Mouse (Mus musculus) heart, embryonic 14.5 days (tissue): ENCODE results near the gene Cblc. TPM values are rescaled to one million over a fixed set of nuclear protein-coding genes. Genes with fewer than 3 reads are reported as not detected.
A peak's percentile ranks its signal among the peaks of the same experiment; 100 is the strongest.

ENCODE experiments used
- ATAC-seq: fragments of 200-750 bp; cut with Nextera tagmentation; 2 replicates; pipeline ENCODE4 v1.8.0; 2017; ENCODE audit warnings: low read depth, moderate TSS enrichment; ENCODE audit not compliant: insufficient number of reproducible peaks, insufficient read depth, low FRiP score
- H3K27ac ChIP-seq, 2 experiments: fragments of 200-500 bp in 1 of 2; fragments of 300-500 bp in 1 of 2; sonication (generic) in 1 of 2; replicated peaks in 1 of 2; 2 replicates each; pipeline ENCODE4 v1.5.1; 2012 to 2014; ENCODE audit warnings: low read depth in 2 of 2, low read length in 2 of 2, control low read depth in 1 of 2, mild to moderate bottlenecking in 1 of 2, mixed read lengths in 1 of 2; ENCODE audit not compliant: control insufficient read depth in 1 of 2, insufficient read depth in 1 of 2
- H3K27me3 ChIP-seq: fragments of 300-500 bp; sonication (generic); 2 replicates; pipeline ENCODE4 v1.6.1; 2014; ENCODE audit warnings: mild to moderate bottlenecking, low read length, control low read depth; ENCODE audit not compliant: control insufficient read depth, insufficient read depth
- H3K36me3 ChIP-seq: fragments of 300-500 bp; sonication (generic); 2 replicates; pipeline ENCODE4 v1.6.1; 2014; ENCODE audit warnings: mild to moderate bottlenecking, control low read depth, low read length, mixed read lengths; ENCODE audit not compliant: control insufficient read depth, insufficient read depth
- H3K4me1 ChIP-seq, 2 experiments: fragments of 200-500 bp in 1 of 2; fragments of 300-500 bp in 1 of 2; sonication (generic) in 1 of 2; 2 replicates each; pipeline ENCODE4 v1.6.1; 2012 to 2014; ENCODE audit warnings: low read length in 2 of 2, control low read depth in 1 of 2, mixed read lengths in 1 of 2; ENCODE audit not compliant: control insufficient read depth in 2 of 2, insufficient read depth in 2 of 2
- H3K4me2 ChIP-seq: fragments of 300-500 bp; sonication (generic); 2 replicates; pipeline ENCODE4 v1.6.1; 2014; ENCODE audit warnings: mild to moderate bottlenecking, low read length
- H3K4me3 ChIP-seq, 2 experiments: fragments of 200-500 bp in 1 of 2; fragments of 300-500 bp in 1 of 2; sonication (generic) in 1 of 2; 2 replicates each; pipeline ENCODE4 v1.5.1; 2012 to 2014; ENCODE audit warnings: low read length in 2 of 2, mild to moderate bottlenecking in 2 of 2, control low read depth in 1 of 2, low read depth in 1 of 2, moderate library complexity in 1 of 2; ENCODE audit not compliant: control insufficient read depth in 1 of 2, insufficient read depth in 1 of 2
- H3K9ac ChIP-seq: fragments of 300-500 bp; sonication (generic); 2 replicates; pipeline ENCODE4 v1.6.1; 2014; ENCODE audit warnings: mild to moderate bottlenecking, low read length
- H3K9me3 ChIP-seq: fragments of 300-500 bp; sonication (generic); 2 replicates; pipeline ENCODE4 v1.6.1; 2016; ENCODE audit warnings: low read length, control low read depth; ENCODE audit not compliant: control insufficient read depth
- WGBS: fragments of 180-500 bp; shearing (Covaris S2); extraction: QIAGEN DNeasy Blood & Tissue Kit; methylation state at CpG from one replicate; pipeline ENCODE4 v1.1.7; 2014; 5-methylcytosine and 5-hydroxymethylcytosine counted together
- polyA plus RNA-seq: library from polyadenylated mRNA; unstranded; fragments of >200 nt; fragmentation: Nextera tagmentation; extraction: Ambion mirVana; gene quantifications from 2 replicates; pipeline ENCODE4 v1.2.1, GENCODE M21; 2014

The Cblc gene
- polyA plus RNA-seq, 1 experiment from 2014 or later: not detected

- Histone ChIP-seq H3K27ac (no peak overlapping the region), H3K27me3 (no peaks in the 10 kb centered on the region), H3K4me2 (no peak overlapping the region), H3K9ac (no peak overlapping the region), H3K4me3 (no peak overlapping the region), H3K9me3 (no peaks in the 10 kb centered on the region), H3K4me1 (no peaks in the 10 kb centered on the region), H3K36me3 (no peaks in the 10 kb centered on the region)
- ATAC-seq: no peak
- WGBS: 76% methylated on average over 8 of the region's 8 CpGs
Observed at GRCm38 (mm10) chr7:19778645-19779044, 18.0 kb downstream of the Cblc start.

DNA sequence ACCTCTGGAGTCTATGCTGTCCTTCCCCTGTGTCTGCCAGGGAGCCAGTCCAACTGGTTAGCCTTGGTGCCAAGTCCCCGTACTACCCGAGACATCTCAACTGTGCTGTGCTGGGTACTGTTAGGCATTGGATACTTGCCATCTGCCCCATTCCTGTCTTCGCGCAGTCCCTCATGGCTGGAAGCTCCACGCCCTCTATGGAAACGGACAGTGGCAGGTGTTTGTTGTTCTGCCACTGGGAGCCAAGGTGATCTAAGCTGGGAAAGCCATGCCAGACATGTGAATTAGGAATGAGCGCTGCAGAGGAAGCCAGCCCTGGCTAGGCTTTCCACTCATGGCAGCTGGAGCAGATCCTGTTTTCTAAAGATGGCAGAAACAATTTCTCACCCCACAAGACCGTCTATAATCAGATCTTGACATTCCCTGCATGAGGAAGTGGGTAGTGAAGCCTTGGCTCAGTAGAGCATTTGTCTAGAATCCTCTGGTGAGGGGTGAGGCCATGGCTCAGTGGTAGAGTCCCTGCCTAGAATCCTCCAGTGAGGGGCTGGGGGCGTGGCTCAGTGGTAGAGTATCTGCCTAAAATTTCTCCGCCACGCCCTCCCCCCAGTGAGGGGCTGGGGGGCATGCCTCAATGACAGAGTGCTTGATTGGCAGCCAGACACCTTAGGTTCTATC, 19.4 kb downstream of the Cblc start:
- no peak overlapping the region for H3K27ac ChIP-seq
- no peak overlapping the region for H3K9ac ChIP-seq
- no peaks in the 10 kb centered on the region for H3K36me3 ChIP-seq
- H3K4me1 ChIP-seq: no peaks in the 10 kb centered on the region
- no peaks in the 10 kb centered on the region for H3K9me3 ChIP-seq
- H3K27me3 ChIP-seq: no peaks in the 10 kb centered on the region
- WGBS: 82% methylated on average over 11 of the region's 11 CpGs
- H3K4me2 ChIP-seq: no peak overlapping the region
- no peak for ATAC-seq
- no peak overlapping the region for H3K4me3 ChIP-seq

DNA sequence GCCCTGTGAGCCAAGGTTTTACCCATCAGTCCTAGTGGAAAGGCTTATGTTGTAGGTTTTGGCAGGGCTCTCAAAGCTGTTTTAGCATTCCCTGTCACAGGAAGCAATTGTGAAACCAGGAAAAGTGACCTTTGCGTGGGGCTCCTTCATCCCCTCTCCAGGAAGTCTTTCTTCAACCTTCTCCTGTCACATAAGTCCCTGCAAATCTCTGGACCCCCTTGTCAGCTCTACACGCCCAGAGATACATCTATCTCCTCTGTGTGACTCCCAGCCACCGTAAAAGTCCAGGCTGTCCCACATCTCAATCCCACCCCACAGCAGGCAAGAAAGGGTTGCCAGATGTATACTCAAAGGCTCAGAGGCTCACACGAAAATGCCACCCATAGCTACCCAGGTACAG, 24.9 kb downstream of the Cblc start:
- no peak overlapping the region for H3K4me3 ChIP-seq
- peaks cover 12% of the 10 kb centered on the region for H3K36me3 ChIP-seq
- peaks cover 17 to 30% of the 10 kb centered on the region in 2 experiments for H3K4me1 ChIP-seq
- H3K9me3 ChIP-seq: no peaks in the 10 kb centered on the region
- WGBS: 59% methylated on average over 4 of the region's 4 CpGs
- no peak overlapping the region for H3K27ac ChIP-seq
- no peak overlapping the region for H3K9ac ChIP-seq
- H3K27me3 ChIP-seq: no peaks in the 10 kb centered on the region
- no peak overlapping the region for H3K4me2 ChIP-seq
- no peak for ATAC-seq

DNA sequence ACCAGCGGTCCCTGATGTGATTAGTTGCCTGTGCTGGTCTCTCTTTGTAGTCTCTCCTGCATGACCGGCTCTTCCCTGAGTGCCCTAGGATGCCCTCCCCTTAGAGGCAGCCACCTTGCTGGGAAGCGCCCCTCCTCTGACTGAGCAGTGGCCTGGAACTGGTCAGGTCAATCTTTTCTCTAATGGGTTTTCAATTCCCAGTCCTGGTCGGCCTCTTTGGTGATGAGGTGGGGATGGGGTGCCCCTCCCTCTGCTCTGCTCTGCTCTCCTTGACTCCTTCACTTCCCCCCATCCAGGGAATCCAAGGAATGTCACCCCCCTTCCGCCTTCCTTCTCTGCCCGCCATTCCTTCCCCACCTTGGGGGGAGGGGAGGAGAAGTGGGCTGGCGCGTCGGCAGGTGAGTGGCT, 25.6 kb downstream of the Cblc start, which contains the start of gene Bcam:
Bcam (minus strand) TSS at position 33 of the 408 bp plus-strand sequence.
- no peaks in the 10 kb centered on the region for H3K27me3 ChIP-seq
- H3K36me3 ChIP-seq: peaks cover 19% of the 10 kb centered on the region
- peaks cover 17 to 30% of the 10 kb centered on the region in 2 experiments for H3K4me1 ChIP-seq
- ATAC-seq: no peak
- H3K9me3 ChIP-seq: no peaks in the 10 kb centered on the region
- peak within 1 kb of the TSS; percentile 52 to 72 for H3K4me3 ChIP-seq
- H3K27ac ChIP-seq: peak within 1 kb of the TSS; percentile 58 to 69
- peak within 1 kb of the TSS; percentile 90 for H3K4me2 ChIP-seq
- WGBS: 3% methylated on average over 9 of the region's 9 CpGs
- H3K9ac ChIP-seq: peak within 1 kb of the TSS; percentile 79

- peak overlapping the region; percentile 58 to 69 for H3K27ac ChIP-seq
- peak; percentile 78 for ATAC-seq
- under 1% methylated on average over 28 of the region's 28 CpGs for WGBS
- H3K27me3 ChIP-seq: no peaks in the 10 kb centered on the region
- H3K4me1 ChIP-seq: peaks cover 17 to 30% of the 10 kb centered on the region in 2 experiments
- peak overlapping the region; percentile 79 for H3K9ac ChIP-seq
- peak overlapping the region; percentile 52 to 72 for H3K4me3 ChIP-seq
- no peaks in the 10 kb centered on the region for H3K9me3 ChIP-seq
- H3K36me3 ChIP-seq: peaks cover 25% of the 10 kb centered on the region
- H3K4me2 ChIP-seq: peak overlapping the region; percentile 90
Observed at GRCm38 (mm10) chr7:19770375-19770754, 26.2 kb downstream of the Cblc start.

DNA sequence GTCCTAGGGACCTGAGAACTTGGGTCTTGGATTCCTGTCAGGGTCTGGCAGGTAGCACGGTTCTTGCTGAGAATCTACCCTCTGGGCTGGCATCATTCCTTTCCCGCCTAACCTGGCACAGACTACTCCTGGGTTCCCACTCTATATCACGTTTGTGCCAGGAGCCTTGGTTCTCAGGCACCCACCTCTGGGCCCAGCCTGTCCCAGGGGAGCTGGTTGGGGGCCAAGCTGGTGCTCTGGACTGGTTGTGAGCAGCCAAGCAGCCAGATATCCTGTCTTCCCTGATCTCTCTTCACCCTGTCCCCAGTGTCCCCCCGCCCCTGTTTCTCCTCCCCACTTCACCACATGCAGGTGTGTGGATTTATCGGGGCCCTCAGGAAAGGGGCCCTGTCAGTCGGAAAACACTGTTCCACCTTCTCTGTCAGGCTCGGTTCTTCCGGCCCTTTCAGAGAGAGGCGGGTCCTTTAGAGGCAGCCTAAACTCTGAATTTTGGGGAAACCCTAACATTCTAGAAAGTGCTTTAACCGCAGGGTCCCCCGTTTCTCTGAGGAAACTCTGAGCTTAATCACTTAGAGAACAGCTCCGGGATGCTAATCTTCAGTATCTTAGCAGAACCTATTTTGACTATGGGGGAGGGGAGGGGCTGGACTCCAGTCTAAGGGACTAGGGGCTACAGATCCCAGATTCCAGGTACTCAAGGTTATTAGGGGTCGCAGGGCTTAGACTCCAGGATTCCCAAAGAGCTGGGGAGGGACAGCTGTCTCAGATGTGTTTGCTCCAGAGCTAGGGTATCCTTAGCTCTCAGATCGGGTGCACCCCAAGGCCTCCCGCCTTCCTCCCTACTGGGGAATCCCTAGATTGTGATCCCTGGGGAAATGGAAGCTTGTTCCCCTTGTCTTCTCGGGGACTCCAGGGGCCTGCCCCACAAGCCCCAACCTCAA, 26.9 kb downstream of the Cblc start:
- H3K27me3 ChIP-seq: no peaks in the 10 kb centered on the region
- peak overlapping the region; percentile 90 for H3K4me2 ChIP-seq
- peak overlapping the region; percentile 79 for H3K9ac ChIP-seq
- peaks cover 32% of the 10 kb centered on the region for H3K36me3 ChIP-seq
- H3K9me3 ChIP-seq: no peaks in the 10 kb centered on the region
- WGBS: 7% methylated on average over 16 of the region's 16 CpGs
- H3K4me1 ChIP-seq: peaks cover 17 to 30% of the 10 kb centered on the region in 2 experiments
- peak overlapping the region; percentile 58 to 69 for H3K27ac ChIP-seq
- ATAC-seq: peak; percentile 1; the same call in 1 of the 2 replicates
- H3K4me3 ChIP-seq: peak overlapping the region; percentile 52 to 72

DNA sequence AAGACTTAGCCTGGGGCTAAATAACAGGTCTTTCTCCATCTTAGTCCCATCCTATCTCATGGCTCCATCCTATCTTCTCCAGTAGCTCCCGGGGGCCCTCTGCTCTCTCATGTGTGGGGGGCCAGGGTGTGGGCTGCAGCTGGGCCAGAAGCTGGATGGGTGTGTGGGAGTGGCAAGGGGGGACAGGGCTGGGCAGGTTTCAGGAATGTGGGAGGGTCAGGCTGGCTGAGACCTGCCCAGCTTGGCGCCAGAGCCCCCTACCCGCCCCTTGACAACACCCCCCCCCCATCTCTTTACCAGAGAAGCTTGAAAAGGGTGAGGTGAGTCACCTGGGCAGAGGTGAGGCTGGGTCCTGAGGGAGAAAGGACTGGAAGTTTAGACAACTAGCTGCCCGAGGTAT, 27.6 kb downstream of the Cblc start:
- H3K4me2 ChIP-seq: peak overlapping the region; percentile 90
- H3K27ac ChIP-seq: peak overlapping the region; percentile 30 to 69
- no peaks in the 10 kb centered on the region for H3K27me3 ChIP-seq
- WGBS: 13% methylated on average over 4 of the region's 4 CpGs
- H3K4me3 ChIP-seq: peak overlapping the region; percentile 52 to 72
- no peaks in the 10 kb centered on the region for H3K9me3 ChIP-seq
- H3K36me3 ChIP-seq: peaks cover 39% of the 10 kb centered on the region
- peaks cover 17 to 30% of the 10 kb centered on the region in 2 experiments for H3K4me1 ChIP-seq
- ATAC-seq: no peak
- peak overlapping the region; percentile 79 for H3K9ac ChIP-seq
